In genomic region chr13:55494883-55495621, GRCm38 (mm10) we compare ENCODE assay signal across 8 mouse cellular contexts. TPM values are rescaled to one million over a fixed set of nuclear protein-coding genes. Genes with fewer than 3 reads are reported as not detected.
DNase-seq lines count a peak whose midpoint lies in the region; ATAC-seq lines count a peak whose summit lies in the region.

No protein-coding gene starts in this region.

- H3K9ac ChIP-seq in midbrain, embryonic 12.5 days (replicated peaks), result peak overlapping the region; percentile 39; the same call in 1 of the 2 replicates

- WGBS in midbrain, embryonic 12.5 days, result 24% methylated on average over 18 of the region's 18 CpGs

- peak; percentile 75 for DNase-seq in adrenal gland, postnatal 14 days
- DNase-seq in adrenal gland, postnatal 25 days, result no peak
- DNase-seq in gastrocnemius, postnatal 25 days, result peak; percentile 78
- peak; percentile 40 for DNase-seq in kidney, postnatal 10 days
- no peak for DNase-seq in right cerebral cortex, postnatal 36 days (ENCODE audit: low spot score in 2 of 2)
- no peak for DNase-seq in urinary bladder, adult 2 months (ENCODE audit: low spot score)

- H3K27ac ChIP-seq in midbrain, embryonic 12.5 days (replicated peaks), result no peak overlapping the region; the same call in 1 of the 2 replicates

- no peak overlapping the region for H3K4me2 ChIP-seq in midbrain, embryonic 12.5 days (replicated peaks)

- H3K4me3 ChIP-seq in midbrain, embryonic 12.5 days, result no peak overlapping the region

- no peaks in the 10 kb centered on the region for H3K9me3 ChIP-seq in midbrain, embryonic 12.5 days

- peak; percentile 87 for ATAC-seq in cerebellum, adult (ENCODE audit: insufficient number of reproducible peaks, low FRiP score, low TSS enrichment)
- ATAC-seq in midbrain, embryonic 12.5 days (ENCODE audit: low FRiP score, low read depth), result 0 out of 2 replicates have a peak, but pooled peaks have one; percentile 47

- peaks cover 5% of the 10 kb centered on the region for H3K27me3 ChIP-seq in midbrain, embryonic 12.5 days

- peaks cover 10% of the 10 kb centered on the region for H3K36me3 ChIP-seq in midbrain, embryonic 12.5 days

- peaks cover 29% of the 10 kb centered on the region for H3K4me1 ChIP-seq in midbrain, embryonic 12.5 days

RNA-seq across cellular contexts. Expression of gene Dbn1, which starts 7.1 kb away (rescaled TPM):
- 24.0 and 24.9 TPM in 2 replicates for total RNA-seq in adrenal gland, postnatal 14 days (2021)
- 14.6 and 19.1 TPM in 2 replicates for total RNA-seq in adrenal gland, postnatal 25 days (2021)
- total RNA-seq in gastrocnemius, postnatal 25 days (2021), result 10 to 100 TPM; 10.3 to 16.1 TPM
- 558 and 585 TPM in 2 replicates for polyA plus RNA-seq in midbrain, embryonic 12.5 days (2016; fragmentation: Nextera tagmentation; extraction: Ambion mirVana)
- polyA plus RNA-seq in urinary bladder, adult 2 months (2012; rRNA removed), result 43.0 and 45.3 TPM in 2 replicates

RNA-seq across cellular contexts. Expression of gene Pdlim7, which starts 18.4 kb away (rescaled TPM):
- total RNA-seq in adrenal gland, postnatal 14 days (2021), result 23.8 and 26.7 TPM in 2 replicates
- total RNA-seq in adrenal gland, postnatal 25 days (2021), result 17.6 and 18.7 TPM in 2 replicates
- total RNA-seq in gastrocnemius, postnatal 25 days (2021), result 100 to 1,000 TPM; 544 to 627 TPM
- polyA plus RNA-seq in midbrain, embryonic 12.5 days (2016; fragmentation: Nextera tagmentation; extraction: Ambion mirVana), result 140 and 156 TPM in 2 replicates
- polyA plus RNA-seq in urinary bladder, adult 2 months (2012; rRNA removed), result 382 and 383 TPM in 2 replicates

RNA-seq across cellular contexts. Expression of gene Prr7, which starts 31.0 kb away (rescaled TPM):
- total RNA-seq in adrenal gland, postnatal 14 days (2021), result 3.1 and 6.0 TPM in 2 replicates
- 3.8 and 3.9 TPM in 2 replicates for total RNA-seq in adrenal gland, postnatal 25 days (2021)
- under 1 TPM; 0.51 to 0.79 TPM for total RNA-seq in gastrocnemius, postnatal 25 days (2021)
- 2.0 and 2.3 TPM in 2 replicates for polyA plus RNA-seq in midbrain, embryonic 12.5 days (2016; fragmentation: Nextera tagmentation; extraction: Ambion mirVana)
- 3.5 and 3.8 TPM in 2 replicates for polyA plus RNA-seq in urinary bladder, adult 2 months (2012; rRNA removed)

RNA-seq across cellular contexts. Expression of gene Dok3, which starts 34.0 kb away (rescaled TPM):
- total RNA-seq in adrenal gland, postnatal 14 days (2021), result 3.4 and 11.6 TPM in 2 replicates
- total RNA-seq in adrenal gland, postnatal 25 days (2021), result 3.4 and 4.4 TPM in 2 replicates
- 1 to 10 TPM in 1 of 2 experiments, under 1 TPM in 1; 1.00 to 1.0 TPM for total RNA-seq in gastrocnemius, postnatal 25 days (2021)
- 2.9 and 4.6 TPM in 2 replicates for polyA plus RNA-seq in midbrain, embryonic 12.5 days (2016; fragmentation: Nextera tagmentation; extraction: Ambion mirVana)
- polyA plus RNA-seq in urinary bladder, adult 2 months (2012; rRNA removed), result 5.1 and 6.9 TPM in 2 replicates

RNA-seq across cellular contexts. Expression of gene Ddx41, which starts 41.4 kb away (rescaled TPM):
- 38.4 and 46.0 TPM in 2 replicates for total RNA-seq in adrenal gland, postnatal 14 days (2021)
- total RNA-seq in adrenal gland, postnatal 25 days (2021), result 52.6 and 57.3 TPM in 2 replicates
- total RNA-seq in gastrocnemius, postnatal 25 days (2021), result 1 to 10 TPM; 8.1 to 9.0 TPM
- polyA plus RNA-seq in midbrain, embryonic 12.5 days (2016; fragmentation: Nextera tagmentation; extraction: Ambion mirVana), result 64.6 and 73.4 TPM in 2 replicates
- 45.1 and 51.6 TPM in 2 replicates for polyA plus RNA-seq in urinary bladder, adult 2 months (2012; rRNA removed)

Comparison
In these comparisons a context has a peak if more than half of its experiments do, and no peak if none do; other contexts are left out.
1. DNase-seq: peak in adrenal gland, postnatal 14 days (single experiment), gastrocnemius, postnatal 25 days (single experiment) and kidney, postnatal 10 days (single experiment); none in adrenal gland, postnatal 25 days (single experiment), right cerebral cortex, postnatal 36 days (0 of 2) and urinary bladder, adult 2 months (single experiment).
2. RNA of gene Pdlim7, which starts 18.4 kb away (total RNA-seq): 544 to 627 TPM in gastrocnemius, postnatal 25 days; 23.8 to 26.7 TPM in adrenal gland, postnatal 14 days and 17.6 to 18.7 TPM in adrenal gland, postnatal 25 days; every median in the first group is over 10 times any median in the second.